Mouse (Mus musculus) C2C12 (cell line): ENCODE data around the gene Ndufa12. TPM values are rescaled to one million over a fixed set of nuclear protein-coding genes. Genes with fewer than 3 reads are reported as not detected.

Experiments
- H3K27me3 ChIP-seq: one replicate; pipeline ENCODE4 v1.6.1; 2011; ENCODE audit not compliant: control insufficient read depth, insufficient read depth, insufficient read length
- H3K36me3 ChIP-seq: one replicate; pipeline ENCODE4 v1.6.1; 2011; ENCODE audit not compliant: control insufficient read depth, insufficient read depth
- H3K4me3 ChIP-seq: one replicate; pipeline ENCODE4 v1.5.1; 2011; ENCODE audit warnings: mild to moderate bottlenecking, control low read depth; ENCODE audit not compliant: poor library complexity, insufficient read depth, severe bottlenecking
- H3K79me2 ChIP-seq: one replicate; pipeline ENCODE4 v1.6.1; 2011; ENCODE audit not compliant: control insufficient read depth, insufficient read depth
- H3K79me3 ChIP-seq: one replicate; pipeline ENCODE4 v1.6.1; 2011; ENCODE audit warnings: low read depth, control low read depth
- H3ac ChIP-seq: one replicate; pipeline ENCODE3; 2011; ENCODE audit warnings: low read depth; ENCODE audit not compliant: control insufficient read depth, insufficient read length
- CEBPB ChIP-seq: IDR thresholded peaks from one replicate; pipeline ENCODE4 v1.6.1; 2011; ENCODE audit warnings: low read depth, mild to moderate bottlenecking, control low read depth, moderate library complexity
- CTCF ChIP-seq: IDR thresholded peaks from one replicate; pipeline ENCODE4 v1.5.1; 2011; ENCODE audit not compliant: control insufficient read depth, insufficient read depth, insufficient read length
- FOSL1 ChIP-seq: IDR thresholded peaks from one replicate; pipeline ENCODE4 v1.8.0; 2011; ENCODE audit warnings: mild to moderate bottlenecking, low read length; ENCODE audit not compliant: poor library complexity, insufficient read depth, severe bottlenecking
- MAX ChIP-seq: IDR thresholded peaks from one replicate; pipeline ENCODE4 v1.6.1; 2011; ENCODE audit warnings: mild to moderate bottlenecking, control low read depth
- MYOD1 ChIP-seq: IDR thresholded peaks from one replicate; pipeline ENCODE4 v1.6.1; 2011; ENCODE audit warnings: low read depth; ENCODE audit not compliant: control insufficient read depth, insufficient read length
- MYOG ChIP-seq: IDR thresholded peaks from one replicate; pipeline ENCODE4 v1.6.1; 2011; ENCODE audit not compliant: control insufficient read depth, insufficient read length; ENCODE audit errors: extremely low read depth
- USF1 ChIP-seq: IDR thresholded peaks from one replicate; pipeline ENCODE4 v1.6.1; 2011; ENCODE audit warnings: low read depth, mild to moderate bottlenecking, control low read depth, moderate library complexity
- polyA plus RNA-seq: library from polyadenylated mRNA; unstranded; fragments of >200 nt; fragmentation: generic; extraction: Trizol; gene quantifications from one replicate; pipeline ENCODE4 v1.2.1, GENCODE M21; 2012; ENCODE audit warnings: missing spikeins

Ndufa12 gene
- polyA plus RNA-seq, 1 experiment: 364 TPM

DNA sequence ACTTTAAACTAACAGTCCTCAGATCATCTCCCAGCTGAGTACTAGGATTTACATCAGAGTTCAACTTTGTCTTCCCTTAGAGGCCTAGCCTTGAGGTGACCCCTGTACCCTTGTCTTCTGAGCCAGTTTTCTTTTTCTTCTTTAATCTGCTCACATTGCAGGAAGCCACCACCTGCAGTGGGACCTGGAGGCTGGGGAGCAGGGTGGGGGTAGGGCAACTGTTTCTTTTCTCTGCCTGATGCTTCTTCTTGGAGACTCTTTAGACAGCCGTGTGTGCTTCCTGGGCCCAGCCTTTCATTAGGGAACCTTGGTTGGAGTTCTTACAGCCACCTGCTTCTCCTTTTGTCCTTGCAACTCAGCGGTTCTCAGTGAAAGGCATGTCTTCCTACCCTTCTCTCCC, 42.8 kb downstream of the Ndufa12 start:
- no peaks in the 10 kb centered on the region for H3K79me3 ChIP-seq
- no peak for TF ChIP-seq MYOD1
- TF ChIP-seq MYOG: no peak
- no peak for TF ChIP-seq FOSL1
- TF ChIP-seq USF1: no peak
- no peak for TF ChIP-seq CTCF
- no peak for TF ChIP-seq MAX
- no peak for TF ChIP-seq CEBPB
- H3K4me3 ChIP-seq: no peak overlapping the region
- H3ac ChIP-seq: no peak overlapping the region
- no peaks in the 10 kb centered on the region for H3K79me2 ChIP-seq
- no peaks in the 10 kb centered on the region for H3K36me3 ChIP-seq
- no peaks in the 10 kb centered on the region for H3K27me3 ChIP-seq

DNA sequence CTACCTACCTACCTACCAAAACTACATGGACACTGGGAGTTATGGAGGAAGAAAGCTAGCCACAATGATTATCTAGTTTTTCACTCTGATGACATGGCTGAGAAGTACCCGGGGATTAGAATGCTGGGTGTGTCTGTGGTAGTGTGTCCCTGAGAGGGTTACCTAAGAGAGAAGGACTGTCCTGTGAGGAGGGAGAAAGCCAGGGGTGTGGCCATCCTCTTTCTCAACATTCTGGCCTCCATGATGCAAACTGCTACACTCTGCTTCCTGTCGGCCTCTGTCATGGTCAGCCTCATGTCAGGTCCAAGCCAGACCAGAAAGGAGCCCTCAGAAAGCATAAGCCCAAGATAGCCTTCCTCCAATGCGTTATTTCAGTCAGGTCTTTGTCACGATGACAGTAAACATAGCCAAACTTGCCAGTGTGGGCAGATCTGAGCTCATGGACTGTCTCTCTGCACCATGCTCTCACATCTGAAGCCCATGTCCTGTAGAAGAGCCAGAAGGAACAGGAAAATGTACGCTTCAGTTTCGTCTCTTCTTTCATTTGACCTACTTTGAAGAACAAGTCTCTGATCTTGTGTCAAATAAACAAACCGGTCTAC, 49.3 kb downstream of the Ndufa12 start:
- TF ChIP-seq USF1 (no peak), MYOG (no peak), MAX (no peak), FOSL1 (no peak), CTCF (no peak), CEBPB (no peak), MYOD1 (no peak)
- H3K36me3 ChIP-seq: no peaks in the 10 kb centered on the region
- no peaks in the 10 kb centered on the region for H3K79me3 ChIP-seq
- no peak overlapping the region for H3K4me3 ChIP-seq
- no peaks in the 10 kb centered on the region for H3K79me2 ChIP-seq
- H3K27me3 ChIP-seq: no peaks in the 10 kb centered on the region
- H3ac ChIP-seq: no peak overlapping the region

DNA sequence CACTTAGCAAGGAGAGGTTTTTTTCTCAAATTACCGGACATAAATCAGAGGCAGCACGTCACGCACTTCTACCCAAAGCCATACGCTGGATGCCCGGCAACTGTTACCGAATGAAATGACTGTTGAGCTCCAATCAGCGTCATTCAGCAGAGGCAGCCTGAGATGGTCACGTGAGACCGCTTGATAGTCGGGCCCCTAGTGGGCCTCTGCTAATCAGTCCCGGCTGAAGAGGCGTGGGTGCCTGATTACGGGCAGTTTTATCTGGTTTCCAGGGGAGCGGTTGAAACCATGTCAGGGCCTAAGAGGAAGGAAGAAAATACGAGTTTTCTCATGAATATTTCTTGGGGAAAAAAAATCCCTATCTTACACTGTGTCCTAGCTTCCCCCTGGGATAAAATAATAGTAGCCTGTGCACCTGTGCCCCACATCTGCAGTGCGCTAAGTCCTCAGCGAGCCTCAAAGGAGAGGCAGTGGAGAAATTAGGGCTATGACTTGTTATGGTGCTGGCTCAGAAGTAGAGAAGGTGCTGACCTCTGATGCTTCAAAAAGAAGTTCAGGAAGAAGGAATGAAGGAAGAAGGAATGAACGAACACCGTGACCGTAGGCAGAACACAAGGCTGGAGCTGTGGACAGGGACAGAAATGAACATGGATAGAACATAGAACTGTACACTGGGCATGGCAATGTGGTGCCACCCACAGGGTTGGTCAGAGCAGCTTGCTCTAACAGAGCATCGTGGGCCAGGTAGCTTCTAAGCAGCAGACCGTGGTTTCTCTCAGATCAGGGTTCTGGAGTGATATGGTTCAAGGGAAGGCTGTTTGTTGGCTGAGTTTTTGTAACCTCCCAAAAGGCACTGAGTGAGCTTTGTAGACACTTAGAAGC, 51.3 kb downstream of the Ndufa12 start:
- H3K79me2 ChIP-seq: no peaks in the 10 kb centered on the region
- no peaks in the 10 kb centered on the region for H3K36me3 ChIP-seq
- H3K4me3 ChIP-seq: no peak overlapping the region
- H3ac ChIP-seq: no peak overlapping the region
- TF ChIP-seq MYOG (no peak), CEBPB (no peak), MYOD1 (no peak), CTCF (no peak), FOSL1 (no peak), USF1 (no peak), MAX (no peak)
- no peaks in the 10 kb centered on the region for H3K79me3 ChIP-seq
- H3K27me3 ChIP-seq: no peaks in the 10 kb centered on the region

DNA sequence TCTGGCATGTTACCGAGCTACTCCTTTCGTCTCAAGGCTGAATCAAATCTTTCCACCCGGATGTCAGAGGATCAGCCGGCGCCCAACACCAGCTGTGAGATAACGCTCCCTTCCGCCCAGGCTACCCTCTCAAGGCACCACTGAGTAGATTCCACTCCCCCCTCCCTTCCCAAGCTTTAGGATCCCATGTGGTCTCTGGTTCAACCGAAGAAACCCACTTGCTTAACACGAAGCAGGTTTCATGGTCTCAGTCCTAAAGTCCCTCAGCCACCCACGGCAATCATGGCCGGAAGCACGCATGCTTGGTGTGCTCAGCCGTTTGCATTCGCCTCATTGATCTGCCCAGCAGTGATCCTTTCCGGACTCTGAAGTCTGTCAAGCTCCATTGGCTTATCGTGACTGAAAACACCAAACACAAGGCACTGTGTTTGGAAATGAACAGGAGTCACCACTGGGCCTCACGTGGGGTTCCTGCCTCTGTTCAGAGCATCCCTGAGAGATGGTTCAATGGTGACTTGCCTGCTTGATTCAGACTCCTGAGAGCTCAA, 54.8 kb downstream of the Ndufa12 start:
- Histone ChIP-seq H3K79me2 (no peaks in the 10 kb centered on the region), H3K4me3 (no peak overlapping the region), H3K36me3 (no peaks in the 10 kb centered on the region), H3K79me3 (no peaks in the 10 kb centered on the region), H3ac (no peak overlapping the region), H3K27me3 (no peaks in the 10 kb centered on the region)
- TF ChIP-seq MYOG (no peak), USF1 (no peak), MAX (no peak), MYOD1 (no peak), FOSL1 (no peak), CTCF (no peak), CEBPB (no peak)

DNA sequence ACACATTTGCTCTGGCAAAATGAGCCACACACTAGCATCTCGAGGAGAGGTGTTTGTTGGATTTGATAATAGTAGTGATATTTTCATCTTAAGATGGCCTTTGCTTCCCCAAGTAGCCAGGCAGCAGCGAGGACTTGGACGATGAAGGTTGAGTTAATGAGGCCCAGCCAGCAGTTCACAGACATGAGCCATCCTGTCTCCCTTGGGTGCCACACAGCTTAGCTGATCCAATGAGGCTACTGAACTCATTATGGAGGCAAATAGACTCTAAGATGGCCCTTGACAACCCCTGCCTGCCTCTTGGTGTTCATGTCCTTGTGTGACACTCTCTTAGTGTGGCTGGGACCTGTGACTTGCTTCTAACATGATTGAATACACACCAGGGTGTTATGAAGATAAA, 56.2 kb downstream of the Ndufa12 start:
- Histone ChIP-seq H3K79me2 (no peaks in the 10 kb centered on the region), H3K36me3 (no peaks in the 10 kb centered on the region), H3ac (no peak overlapping the region), H3K4me3 (no peak overlapping the region), H3K79me3 (no peaks in the 10 kb centered on the region), H3K27me3 (no peaks in the 10 kb centered on the region)
- TF ChIP-seq USF1: no peak
- TF ChIP-seq MAX: no peak
- TF ChIP-seq CTCF: no peak
- no peak for TF ChIP-seq MYOG
- TF ChIP-seq FOSL1: no peak
- TF ChIP-seq MYOD1: no peak
- TF ChIP-seq CEBPB: no peak
